Mouse (Mus musculus): ENCODE measurements around the gene Myt1l.

Myt1l gene

DNA sequence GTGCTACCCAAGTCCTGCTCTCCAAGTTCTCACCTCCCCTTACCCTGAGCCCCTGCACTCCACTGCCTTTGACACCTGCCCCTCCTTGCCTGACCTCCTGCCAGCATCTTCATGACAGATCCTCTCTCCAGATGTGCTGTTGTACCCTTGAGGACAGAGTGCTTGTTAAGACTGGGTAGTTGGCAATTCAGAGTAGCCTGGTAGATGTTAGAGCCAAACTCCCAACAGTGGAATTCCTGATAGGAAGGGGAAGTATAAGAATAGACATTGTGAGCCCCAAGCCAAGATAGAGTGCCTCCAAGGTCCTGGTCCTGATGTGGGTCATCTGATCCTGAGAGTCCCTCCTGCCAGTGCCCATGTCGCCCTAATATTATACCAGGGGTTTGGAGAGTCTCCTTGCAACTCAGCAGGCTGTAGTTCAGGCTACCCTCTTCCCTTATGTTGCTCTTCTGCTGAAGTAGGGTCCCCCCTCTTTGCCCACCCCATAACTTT lies 345.1 kb downstream of the Myt1l start:
- TF ChIP-seq NANOG (IDR thresholded peaks at IDR 0.05; ENCODE audit: borderline replicate concordance, low read length) (no peak), POU5F1 (IDR thresholded peaks at IDR 0.05; ENCODE audit: borderline replicate concordance, low read length) (no peak), CTCF (conservative IDR thresholded peaks at IDR 0.05; ENCODE audit: low read length) (no peak)
- no peak overlapping the region for H3K4me3 ChIP-seq (replicated peaks; ENCODE audit: low read length)
- no peaks in the 10 kb centered on the region for H3K36me3 ChIP-seq (ENCODE audit: insufficient read depth, low read length)
- no peaks in the 10 kb centered on the region for H3K4me1 ChIP-seq (replicated peaks; ENCODE audit: low read depth, low read length)
- H3K9me3 ChIP-seq (ENCODE audit: low read length) = no peaks in the 10 kb centered on the region
- H3K27me3 ChIP-seq (ENCODE audit: insufficient read depth, low read length) = no peaks in the 10 kb centered on the region

DNA sequence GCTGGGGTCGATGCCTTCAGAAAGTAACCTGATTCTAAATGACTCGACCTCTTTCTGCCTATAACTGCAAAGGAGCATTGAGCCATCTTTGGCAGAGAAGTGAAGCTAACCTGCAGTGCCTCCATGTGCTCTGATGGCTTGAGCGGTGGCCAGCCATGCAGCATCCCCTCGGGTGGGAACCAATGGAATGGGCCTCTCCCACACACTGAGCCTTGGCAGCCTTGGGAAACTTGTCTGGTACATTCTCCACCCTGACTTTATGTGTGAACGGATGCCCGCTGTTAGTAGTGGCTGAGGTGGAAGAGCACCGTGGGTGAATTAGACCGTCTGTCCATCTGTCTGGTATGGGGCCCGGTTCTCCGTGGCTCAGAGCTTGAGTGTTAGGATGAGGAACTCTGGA lies 349.8 kb downstream of the Myt1l start:
- TF ChIP-seq NANOG (IDR thresholded peaks at IDR 0.05; ENCODE audit: borderline replicate concordance, low read length) (no peak), CTCF (conservative IDR thresholded peaks at IDR 0.05; ENCODE audit: low read length) (no peak), POU5F1 (IDR thresholded peaks at IDR 0.05; ENCODE audit: borderline replicate concordance, low read length) (no peak)
- Histone ChIP-seq H3K36me3 (ENCODE audit: insufficient read depth, low read length) (no peaks in the 10 kb centered on the region), H3K9me3 (ENCODE audit: low read length) (no peaks in the 10 kb centered on the region), H3K4me1 (replicated peaks; ENCODE audit: low read depth, low read length) (no peaks in the 10 kb centered on the region), H3K27me3 (ENCODE audit: insufficient read depth, low read length) (no peaks in the 10 kb centered on the region), H3K4me3 (replicated peaks; ENCODE audit: low read length) (no peak overlapping the region)

DNA sequence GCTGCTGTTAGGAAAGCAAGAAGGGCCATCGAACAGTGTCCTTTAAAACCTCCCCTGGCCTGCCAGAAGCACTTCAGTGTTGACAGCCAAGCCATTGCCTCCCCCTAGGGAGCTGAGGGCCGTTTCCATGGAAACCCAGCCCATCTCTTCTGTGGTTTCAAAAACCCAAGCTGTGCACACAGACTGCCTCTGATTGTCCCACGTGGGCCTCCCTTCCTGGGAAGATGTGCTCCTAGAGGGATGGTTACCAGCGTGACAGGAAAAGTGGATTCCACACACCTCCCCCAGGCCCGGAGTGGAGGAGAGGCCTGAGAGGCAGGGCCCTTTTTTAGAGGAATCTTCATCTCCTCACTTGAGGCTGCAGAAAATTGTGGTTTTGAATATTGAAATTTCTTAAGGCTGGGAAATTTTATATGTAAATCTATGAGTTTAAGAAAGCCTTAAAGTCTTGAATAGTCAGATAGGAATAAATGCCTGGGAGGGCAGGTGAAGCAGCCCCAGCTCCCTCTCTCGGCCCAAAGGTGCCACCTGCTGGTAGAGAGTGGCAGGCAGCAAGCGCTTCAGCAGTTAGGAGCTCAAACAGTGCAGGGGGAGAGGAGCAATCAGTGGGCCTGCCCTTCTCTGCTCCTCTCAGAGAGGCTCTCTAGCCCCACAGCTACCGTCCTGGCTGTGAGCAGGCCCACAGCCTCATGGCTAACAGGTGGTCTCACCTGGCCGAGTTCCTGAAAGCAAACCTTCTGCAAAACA lies 354.9 kb downstream of the Myt1l start:
- Histone ChIP-seq H3K27me3 (ENCODE audit: insufficient read depth, low read length) (no peaks in the 10 kb centered on the region), H3K4me1 (replicated peaks; ENCODE audit: low read depth, low read length) (no peaks in the 10 kb centered on the region), H3K4me3 (replicated peaks; ENCODE audit: low read length) (no peak overlapping the region), H3K9me3 (ENCODE audit: low read length) (no peaks in the 10 kb centered on the region), H3K36me3 (ENCODE audit: insufficient read depth, low read length) (no peaks in the 10 kb centered on the region)
- TF ChIP-seq CTCF (conservative IDR thresholded peaks at IDR 0.05; ENCODE audit: low read length) (peak; percentile 70), NANOG (IDR thresholded peaks at IDR 0.05; ENCODE audit: borderline replicate concordance, low read length) (no peak), POU5F1 (IDR thresholded peaks at IDR 0.05; ENCODE audit: borderline replicate concordance, low read length) (no peak)

DNA sequence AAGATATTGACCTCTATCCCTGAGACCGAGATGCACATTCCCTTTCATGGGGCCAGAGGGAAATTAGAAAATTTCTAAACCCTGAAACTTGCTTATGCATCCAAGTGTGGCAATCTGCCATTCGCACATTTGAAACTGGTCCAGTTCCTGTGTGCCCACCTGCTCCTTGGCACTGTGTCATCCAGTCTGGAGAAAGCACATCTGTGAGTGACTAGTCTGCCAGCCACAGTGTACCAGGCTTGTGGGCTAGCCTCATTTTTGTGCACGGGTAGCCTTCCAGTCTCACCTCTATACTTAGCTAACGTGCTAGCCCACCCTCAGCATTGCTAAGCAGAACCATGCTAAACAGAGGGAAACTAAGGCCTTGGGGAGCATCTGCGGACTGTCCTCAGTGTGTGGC lies 356.2 kb downstream of the Myt1l start:
- TF ChIP-seq CTCF (conservative IDR thresholded peaks at IDR 0.05; ENCODE audit: low read length) (no peak), POU5F1 (IDR thresholded peaks at IDR 0.05; ENCODE audit: borderline replicate concordance, low read length) (no peak), NANOG (IDR thresholded peaks at IDR 0.05; ENCODE audit: borderline replicate concordance, low read length) (no peak)
- no peaks in the 10 kb centered on the region for H3K27me3 ChIP-seq (ENCODE audit: insufficient read depth, low read length)
- H3K4me3 ChIP-seq (replicated peaks; ENCODE audit: low read length) = no peak overlapping the region
- no peaks in the 10 kb centered on the region for H3K9me3 ChIP-seq (ENCODE audit: low read length)
- no peaks in the 10 kb centered on the region for H3K36me3 ChIP-seq (ENCODE audit: insufficient read depth, low read length)
- H3K4me1 ChIP-seq (replicated peaks; ENCODE audit: low read depth, low read length) = no peaks in the 10 kb centered on the region

DNA sequence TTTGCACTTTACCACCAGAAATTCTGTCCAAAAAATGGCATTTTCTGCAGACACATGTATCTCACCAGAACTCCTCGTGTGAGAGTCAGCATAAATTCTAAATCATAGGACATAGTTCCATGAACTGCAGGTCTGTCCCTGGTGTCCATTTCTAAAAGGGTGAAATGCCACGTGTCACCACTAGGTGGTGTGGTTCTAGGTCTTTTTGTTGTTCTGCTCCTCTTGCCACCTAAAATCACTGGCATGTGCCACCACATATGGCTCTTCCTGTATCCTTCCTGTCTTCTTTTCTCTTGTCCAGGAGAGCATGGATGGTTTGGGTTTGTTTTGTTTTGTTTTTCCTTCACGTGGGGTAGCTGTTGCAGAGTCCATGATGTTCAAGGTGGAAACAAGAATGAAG lies 366.5 kb downstream of the Myt1l start:
- no peak overlapping the region for H3K4me3 ChIP-seq (replicated peaks; ENCODE audit: low read length)
- no peaks in the 10 kb centered on the region for H3K36me3 ChIP-seq (ENCODE audit: insufficient read depth, low read length)
- H3K9me3 ChIP-seq (ENCODE audit: low read length) = no peaks in the 10 kb centered on the region
- H3K27me3 ChIP-seq (ENCODE audit: insufficient read depth, low read length) = no peaks in the 10 kb centered on the region
- TF ChIP-seq NANOG (IDR thresholded peaks at IDR 0.05; ENCODE audit: borderline replicate concordance, low read length) = no peak
- TF ChIP-seq CTCF (conservative IDR thresholded peaks at IDR 0.05; ENCODE audit: low read length) = peak; percentile 80
- H3K4me1 ChIP-seq (replicated peaks; ENCODE audit: low read depth, low read length) = no peaks in the 10 kb centered on the region; the same call in 1 of the 2 replicates

DNA sequence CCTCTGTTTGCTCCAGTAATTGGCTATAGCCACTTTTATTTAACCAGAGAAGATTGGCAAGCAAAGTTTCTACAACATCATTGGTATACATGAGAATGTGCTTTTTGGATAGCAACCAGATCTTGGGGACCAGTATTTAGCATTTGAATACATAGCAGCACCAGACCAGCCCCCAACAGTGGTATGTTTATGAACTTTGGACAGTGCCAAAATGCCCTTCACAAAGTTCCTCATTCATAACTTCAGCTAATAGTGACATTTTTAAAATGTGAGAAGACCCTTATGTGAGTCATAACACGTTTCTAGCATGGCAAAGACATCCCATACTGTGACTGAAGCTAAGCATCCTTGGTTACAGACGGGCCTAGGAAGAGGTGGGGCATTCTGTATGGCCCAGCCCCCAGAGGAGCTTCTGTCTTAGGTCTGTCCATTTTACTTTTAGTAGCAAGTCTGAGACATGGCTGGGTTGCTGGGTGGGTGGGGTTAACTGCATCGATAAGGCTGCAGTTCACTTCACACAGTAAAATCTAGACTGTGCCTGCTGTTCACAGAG lies 369.4 kb downstream of the Myt1l start:
- H3K36me3 ChIP-seq (ENCODE audit: insufficient read depth, low read length) = no peaks in the 10 kb centered on the region
- no peak for TF ChIP-seq CTCF (conservative IDR thresholded peaks at IDR 0.05; ENCODE audit: low read length)
- TF ChIP-seq NANOG (IDR thresholded peaks at IDR 0.05; ENCODE audit: borderline replicate concordance, low read length) = no peak
- no peak for TF ChIP-seq POU5F1 (IDR thresholded peaks at IDR 0.05; ENCODE audit: borderline replicate concordance, low read length)
- no peaks in the 10 kb centered on the region; the same call in 1 of the 2 replicates for H3K4me1 ChIP-seq (replicated peaks; ENCODE audit: low read depth, low read length)
- no peak overlapping the region for H3K4me3 ChIP-seq (replicated peaks; ENCODE audit: low read length)
- H3K9me3 ChIP-seq (ENCODE audit: low read length) = no peaks in the 10 kb centered on the region
- H3K27me3 ChIP-seq (ENCODE audit: insufficient read depth, low read length) = no peaks in the 10 kb centered on the region

DNA sequence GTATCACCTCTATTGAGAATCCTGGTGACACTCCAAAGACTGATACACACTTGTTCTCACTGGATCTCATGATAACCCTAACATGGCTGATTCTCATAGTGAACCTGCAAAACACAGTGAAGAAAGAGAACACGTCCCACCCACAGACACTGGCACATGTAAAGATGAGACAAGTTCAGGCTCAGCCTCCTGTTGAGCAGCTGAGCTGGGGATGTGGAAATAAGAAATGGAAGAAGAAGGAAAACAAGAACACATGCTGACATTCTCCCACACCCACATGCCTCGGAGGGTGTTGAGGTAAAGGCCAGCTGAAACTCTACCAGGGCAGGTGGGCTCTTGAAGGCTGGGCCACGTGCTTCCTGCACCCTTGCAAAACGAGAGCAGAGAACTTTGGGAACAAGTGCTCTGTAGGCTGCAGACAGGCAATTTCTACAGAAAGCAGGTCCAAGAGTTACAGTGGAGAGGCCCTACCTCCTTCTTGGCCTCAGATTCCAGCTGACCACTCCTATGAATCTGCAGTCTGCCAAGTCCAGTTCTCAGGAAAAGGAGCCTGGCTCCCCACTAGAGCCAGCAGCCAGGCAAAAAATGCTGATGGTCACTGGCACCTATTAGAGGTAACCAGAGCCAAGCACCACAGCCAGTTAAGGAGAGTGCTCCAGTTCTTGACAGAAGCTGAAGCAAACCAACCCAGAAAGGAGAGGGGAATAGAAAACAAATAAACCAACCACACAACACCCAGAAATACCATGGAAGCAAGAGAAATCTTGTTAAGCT lies 376.1 kb downstream of the Myt1l start:
- no peaks in the 10 kb centered on the region for H3K9me3 ChIP-seq (ENCODE audit: low read length)
- no peak for TF ChIP-seq POU5F1 (IDR thresholded peaks at IDR 0.05; ENCODE audit: borderline replicate concordance, low read length)
- TF ChIP-seq CTCF (conservative IDR thresholded peaks at IDR 0.05; ENCODE audit: low read length) = no peak
- TF ChIP-seq NANOG (IDR thresholded peaks at IDR 0.05; ENCODE audit: borderline replicate concordance, low read length) = no peak
- 0 out of 2 replicates have a peak, but pooled peaks cover 3% of the 10 kb centered on the region for H3K27me3 ChIP-seq (ENCODE audit: insufficient read depth, low read length)
- H3K36me3 ChIP-seq (ENCODE audit: insufficient read depth, low read length) = no peaks in the 10 kb centered on the region
- H3K4me1 ChIP-seq (replicated peaks; ENCODE audit: low read depth, low read length) = no peaks in the 10 kb centered on the region; the same call in 1 of the 2 replicates
- H3K4me3 ChIP-seq (replicated peaks; ENCODE audit: low read length) = no peak overlapping the region

DNA sequence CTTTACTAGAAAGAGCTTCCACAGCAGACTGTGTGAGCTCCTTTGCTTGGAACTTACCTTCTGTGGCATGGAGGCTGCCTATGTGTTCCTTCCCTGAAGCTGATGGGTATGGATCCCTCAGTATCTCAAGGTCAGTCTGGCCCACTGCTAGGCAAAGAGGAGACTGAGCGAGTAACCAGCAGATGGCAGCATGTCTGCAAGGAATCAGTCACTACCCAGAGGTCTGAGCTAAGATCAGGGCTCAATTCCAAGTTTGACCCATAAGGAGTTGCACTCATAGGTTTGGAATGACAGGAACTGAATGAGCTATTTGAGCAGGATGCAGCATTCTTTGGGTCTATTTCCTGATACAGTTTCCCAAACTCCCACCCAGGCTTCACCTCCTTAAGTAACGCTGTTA lies 378.9 kb downstream of the Myt1l start:
- Histone ChIP-seq H3K4me1 (replicated peaks; ENCODE audit: low read depth, low read length) (no peaks in the 10 kb centered on the region), H3K9me3 (ENCODE audit: low read length) (no peaks in the 10 kb centered on the region)
- TF ChIP-seq NANOG (IDR thresholded peaks at IDR 0.05; ENCODE audit: borderline replicate concordance, low read length) (no peak), CTCF (conservative IDR thresholded peaks at IDR 0.05; ENCODE audit: low read length) (peak; percentile 19)

More for the DNA sequence above, 378.9 kb downstream of the Myt1l start:
- Histone ChIP-seq H3K27me3 (ENCODE audit: insufficient read depth, low read length) (0 out of 2 replicates have a peak, but pooled peaks cover 3% of the 10 kb centered on the region), H3K4me3 (replicated peaks; ENCODE audit: low read length) (no peak overlapping the region), H3K36me3 (ENCODE audit: insufficient read depth, low read length) (no peaks in the 10 kb centered on the region)

Data from E14TG2a.4 (cell line).